Mouse (Mus musculus) urinary bladder, postnatal 36 days (tissue): ENCODE results near the gene Rrp1.
A peak's percentile ranks its signal among the peaks of the same experiment; 100 is the strongest.
"Not testable (repeated sequence)": the region's sequence is repeated elsewhere in the genome, so short reads cannot be mapped to it uniquely, and the experiment has no call there.

Source experiments
- DNase-seq, 2 experiments: peaks; one replicate each; pipeline ENCODE4 v3.0.0; 2022; ENCODE audit warnings: low spot score in 2 of 2, mixed read lengths in 1 of 2

Rrp1 gene

DNA sequence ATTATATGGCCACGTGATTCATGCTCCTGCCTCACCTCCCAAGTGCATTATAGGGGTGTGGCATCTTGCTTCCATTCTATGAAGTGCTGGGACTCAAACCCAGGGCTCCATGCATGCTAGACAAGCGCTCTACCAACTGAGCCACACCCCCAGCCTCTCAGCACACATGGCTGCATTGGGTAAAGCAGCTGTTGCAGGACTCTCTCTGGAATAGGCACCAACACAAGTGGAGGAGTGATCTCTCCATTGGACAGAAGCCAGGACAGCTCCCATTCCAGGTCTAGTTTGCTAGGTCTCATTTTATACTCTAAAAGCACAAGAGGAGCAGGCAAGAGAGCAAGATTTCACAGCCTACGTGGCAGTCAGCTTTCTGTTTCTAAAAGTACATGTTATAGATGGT is 29.3 kb downstream of the Rrp1 start:
- no peak for DNase-seq

DNA sequence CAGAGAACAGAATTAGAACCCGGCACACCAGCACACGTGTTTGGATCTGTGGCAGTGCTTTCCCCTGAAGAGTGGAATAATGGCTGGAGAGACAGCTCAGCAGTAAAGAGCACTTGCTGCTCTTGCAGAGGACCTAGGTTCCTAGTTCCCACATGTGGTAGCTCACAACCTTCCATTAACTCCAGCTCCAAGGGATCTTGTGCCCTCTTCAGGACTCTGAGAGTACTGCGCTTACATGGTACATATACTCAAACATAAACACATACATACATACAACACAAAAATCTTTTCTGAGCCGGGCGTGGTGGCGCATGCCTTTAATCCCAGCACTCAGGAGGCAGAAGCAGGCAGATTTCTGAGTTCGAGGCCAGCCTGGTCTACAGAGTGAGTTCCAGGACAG is 34.3 kb downstream of the Rrp1 start:
- no peak for DNase-seq

DNA sequence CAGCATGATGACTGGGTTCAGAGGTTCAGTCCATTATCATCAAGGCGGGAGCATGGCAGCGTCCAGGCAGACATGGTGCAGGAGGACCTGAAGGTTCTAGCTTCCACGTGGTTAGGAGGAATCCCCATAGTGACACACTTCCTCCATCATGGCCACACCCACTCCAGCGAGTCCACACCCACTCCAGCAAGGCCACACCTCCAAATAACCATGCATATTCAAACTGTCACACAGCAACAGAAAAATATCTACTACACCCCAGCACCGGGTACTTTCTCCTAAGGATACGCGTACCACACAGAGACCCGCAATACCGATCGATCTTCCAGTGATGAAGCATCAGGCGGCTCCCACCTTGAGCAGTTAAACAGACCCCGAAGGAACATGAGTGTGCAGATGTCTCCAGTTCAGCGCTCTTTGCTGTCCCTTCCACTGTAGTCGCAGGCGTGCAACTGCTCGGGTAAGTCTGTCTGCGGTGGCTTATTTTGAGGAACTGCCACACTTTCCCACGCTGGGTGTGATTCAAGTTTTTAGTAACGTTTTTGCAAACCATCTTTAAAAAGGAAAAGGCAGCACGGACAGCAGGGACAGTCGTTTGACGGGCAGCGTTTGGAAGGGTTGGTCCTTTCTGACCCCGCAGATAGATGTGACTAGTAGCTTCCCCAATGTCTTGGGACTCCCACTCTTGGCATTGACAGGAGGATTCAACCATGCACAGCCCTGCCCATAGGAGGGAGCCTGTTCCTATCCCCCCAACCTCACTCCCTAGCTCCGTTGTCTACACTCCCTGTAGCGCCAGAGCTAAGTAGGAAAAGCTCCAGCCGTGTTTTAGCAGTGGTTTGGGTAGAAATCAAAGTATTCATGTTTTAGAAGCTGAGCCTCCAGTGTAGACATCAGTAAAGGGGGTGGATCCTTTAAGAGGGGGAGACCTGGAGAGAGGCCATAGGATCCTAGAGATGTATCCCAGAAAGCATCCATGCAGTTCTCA is 39.9 kb downstream of the Rrp1 start:
- DNase-seq: no peak

DNA sequence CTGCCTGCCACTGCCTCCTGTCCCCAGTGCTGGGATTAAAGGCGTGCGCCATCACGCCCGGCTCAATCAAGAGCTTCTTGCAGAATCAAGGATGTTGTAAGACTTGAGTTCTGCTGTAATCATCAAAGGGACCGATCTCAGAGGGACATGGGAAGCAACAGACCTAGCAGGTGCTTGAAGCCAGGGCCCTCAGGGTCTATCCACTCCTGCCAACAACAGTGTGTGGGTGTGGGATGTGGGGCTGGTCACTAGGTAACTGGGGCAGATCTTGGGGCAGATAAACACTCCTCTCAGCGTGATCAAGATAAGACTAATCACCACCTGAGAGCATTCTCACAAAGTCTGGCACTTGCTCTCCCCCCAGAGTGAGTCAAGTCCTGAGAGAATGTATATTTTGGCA is 41.1 kb downstream of the Rrp1 start:
- DNase-seq: no peak

DNA sequence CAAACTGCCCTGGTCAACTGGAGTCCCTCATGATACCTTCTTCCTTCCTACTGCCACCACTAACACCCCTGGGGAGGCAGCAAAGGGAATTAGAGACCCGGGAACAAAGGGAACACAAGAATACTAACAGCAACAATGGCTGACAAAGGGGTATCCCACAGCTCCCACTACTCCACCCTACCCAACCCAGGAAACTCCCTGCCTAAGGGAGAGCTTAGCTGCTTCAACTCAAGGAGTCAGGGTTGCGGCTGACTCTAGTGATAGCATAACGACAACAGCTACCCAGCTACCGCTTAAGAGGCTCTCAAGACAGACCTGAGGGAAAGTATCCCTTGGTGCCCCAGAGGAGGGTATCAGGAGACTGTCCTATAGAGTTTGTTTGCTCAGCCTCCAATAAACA is 45.3 kb downstream of the Rrp1 start:
- no peak for DNase-seq

DNA sequence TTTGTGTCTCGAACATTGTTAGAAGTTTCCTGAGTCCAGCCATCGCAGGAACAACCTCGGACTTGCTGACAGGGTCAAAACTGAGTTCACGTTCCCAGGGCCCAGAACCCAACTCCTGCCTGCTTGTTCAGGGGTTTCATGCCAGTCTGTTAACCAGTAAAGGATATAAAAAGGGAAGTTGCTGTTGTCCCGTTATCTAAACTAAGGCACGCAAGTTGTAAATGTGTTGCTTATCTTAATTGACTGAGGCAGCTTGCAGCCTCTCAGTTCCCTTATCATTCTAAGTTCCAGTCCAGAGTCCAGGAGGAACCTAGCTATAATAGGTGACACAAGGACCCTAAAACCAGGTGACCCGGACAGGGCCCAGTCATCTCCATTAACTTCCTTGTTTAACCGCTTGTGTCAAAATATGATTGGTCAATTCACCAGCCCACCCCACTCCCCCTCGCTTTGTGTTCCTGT is 46.0 kb downstream of the Rrp1 start:
- no peak for DNase-seq

DNA sequence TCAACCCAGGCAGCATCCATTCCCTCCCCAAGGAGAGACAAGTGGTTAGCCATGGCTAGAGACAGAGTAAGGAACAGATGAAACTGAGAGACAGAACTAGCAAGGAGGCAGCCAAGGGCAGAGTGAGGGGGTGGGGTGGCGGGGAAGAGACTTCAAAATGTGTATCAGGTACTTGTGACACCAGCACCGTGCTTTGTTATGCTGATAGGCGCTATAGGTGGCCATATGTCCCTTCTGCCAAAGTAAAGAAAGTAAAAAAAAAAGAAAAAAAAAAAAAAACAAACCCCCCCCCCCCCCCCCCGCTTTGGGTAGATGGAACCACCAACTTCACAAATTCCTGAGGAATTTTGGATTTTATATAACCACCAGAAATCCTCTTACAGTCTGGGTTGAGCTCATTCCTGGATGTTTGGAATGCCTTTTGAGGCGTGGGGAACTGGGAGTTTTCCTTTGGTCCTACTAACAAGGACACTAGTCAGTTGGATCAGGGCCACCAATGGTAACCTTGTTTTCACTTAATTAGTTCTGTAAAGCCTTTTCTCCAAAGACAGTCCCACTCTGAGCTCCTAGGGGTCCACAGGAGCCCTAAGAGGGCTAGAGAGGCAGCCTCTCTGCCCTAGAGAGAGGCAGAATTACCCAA is 46.5 kb downstream of the Rrp1 start:
- no peak for DNase-seq

DNA sequence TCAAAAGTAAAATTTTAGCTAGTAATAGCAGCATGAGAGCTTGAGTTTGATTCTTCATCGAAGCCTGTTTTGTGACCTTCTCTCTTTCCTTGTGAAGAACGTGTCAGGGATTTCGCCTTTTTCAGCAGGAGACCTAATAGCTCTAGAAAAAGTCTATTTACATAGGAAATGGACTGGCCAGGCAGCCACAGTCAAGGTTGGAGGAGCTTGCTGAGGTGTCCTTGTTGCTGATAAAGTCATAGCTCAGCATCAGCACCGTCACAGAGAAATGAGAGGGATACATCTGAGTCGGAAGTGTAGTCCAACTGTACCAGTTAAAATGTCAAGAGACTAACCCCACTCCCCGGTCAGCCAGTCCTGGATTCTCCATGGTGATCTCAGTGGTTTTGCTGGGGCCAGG is 47.3 kb downstream of the Rrp1 start:
- DNase-seq: no peak

DNA sequence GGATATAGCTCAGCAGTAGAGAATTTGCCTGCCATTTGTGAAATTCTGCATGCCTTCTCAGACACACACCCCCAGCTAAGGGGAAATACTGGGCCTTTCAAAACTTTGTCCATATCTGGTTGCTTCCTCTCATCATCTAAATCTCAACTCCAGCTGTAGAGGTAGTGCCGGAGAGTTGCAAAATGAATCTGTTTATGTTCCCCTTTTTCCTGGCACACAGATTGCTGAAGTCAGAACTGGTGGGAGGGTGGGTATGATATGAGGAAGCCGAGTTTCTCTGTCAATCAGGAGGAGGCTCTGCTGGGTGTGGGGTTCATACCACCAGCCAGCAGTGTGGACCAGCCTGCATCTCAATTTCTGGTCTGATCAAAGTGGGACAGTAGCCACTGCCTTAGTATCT is 48.7 kb downstream of the Rrp1 start:
- no peak for DNase-seq

DNA sequence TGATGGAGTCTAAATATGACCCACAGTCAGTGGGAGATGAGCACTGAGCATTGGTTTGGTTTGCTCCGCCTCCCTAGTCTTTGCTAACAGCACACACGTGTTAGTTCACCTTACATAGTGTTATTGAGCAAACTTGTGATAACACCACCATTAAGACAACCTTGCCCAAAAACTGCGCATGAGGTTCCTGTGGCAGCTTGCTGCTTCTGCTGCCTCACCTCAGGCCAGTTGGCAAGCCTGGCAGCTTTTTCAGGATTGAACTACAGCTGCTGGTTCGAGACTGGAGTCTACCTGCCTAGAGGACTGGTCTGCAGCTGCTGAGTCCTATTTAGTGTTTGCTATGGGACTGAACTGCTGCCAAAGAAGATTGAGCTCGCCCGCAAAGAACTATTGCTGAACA is 49.5 kb downstream of the Rrp1 start:
- no peak for DNase-seq

DNA sequence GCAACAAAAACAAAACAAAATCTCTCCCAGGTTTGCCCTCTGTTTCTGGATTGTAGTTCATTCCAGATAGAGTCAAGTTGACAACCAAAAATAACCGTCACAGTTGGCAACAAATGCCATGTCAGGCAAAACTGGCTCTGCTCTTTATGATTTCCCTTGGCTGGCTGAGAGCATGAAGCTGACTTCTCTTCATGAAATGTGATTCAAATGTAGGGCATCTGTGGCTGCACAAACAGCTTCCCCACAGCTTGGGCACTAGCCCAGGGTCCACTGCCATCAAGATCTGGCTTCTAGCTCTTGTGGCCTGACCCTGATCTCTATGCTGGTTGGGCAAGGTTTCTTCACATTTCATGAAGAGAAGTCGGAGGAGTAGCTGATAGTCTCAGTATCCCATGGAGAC is 50.9 kb downstream of the Rrp1 start:
- DNase-seq: no peak

DNA sequence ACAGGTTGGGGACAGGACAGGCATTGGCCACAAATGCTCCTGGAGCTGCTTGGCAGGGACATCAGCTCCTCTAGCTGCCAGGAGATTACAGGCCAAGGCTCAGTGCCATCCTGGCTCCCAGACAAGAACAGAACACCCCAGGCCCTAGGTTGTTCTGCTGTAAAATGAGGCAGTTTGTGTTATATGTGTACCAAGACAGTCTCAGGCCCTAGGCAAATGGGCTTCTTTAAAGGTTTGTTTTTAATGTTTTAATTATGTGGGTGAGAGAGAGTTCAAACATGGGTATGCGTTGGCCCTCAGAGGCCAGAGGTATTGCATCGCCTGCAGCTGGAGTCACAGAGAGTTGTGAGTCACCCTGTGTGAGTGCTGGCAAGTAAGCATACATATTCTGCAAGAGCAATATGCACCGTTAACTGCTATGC is 52.5 kb downstream of the Rrp1 start:
- no peak for DNase-seq

DNA sequence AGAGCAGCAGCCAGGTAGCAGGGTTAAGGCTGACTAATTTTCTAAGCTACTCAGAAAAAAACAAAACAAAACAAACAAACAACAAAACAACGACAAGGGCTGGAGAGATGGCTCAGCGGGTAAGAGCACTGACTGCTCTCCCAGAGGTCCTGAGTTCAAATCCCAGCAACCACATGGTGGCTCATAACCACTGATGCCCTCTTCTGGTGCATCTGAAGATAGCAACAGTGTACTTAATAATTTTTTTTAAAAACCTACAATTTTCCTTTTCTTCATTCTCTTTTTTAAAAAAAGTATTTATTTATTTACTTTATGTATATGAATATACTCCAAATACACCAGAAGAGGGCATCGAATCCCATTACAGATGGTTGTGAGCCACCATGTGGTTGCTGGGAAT is 53.8 kb downstream of the Rrp1 start:
- not testable (repeated sequence) for DNase-seq

DNA sequence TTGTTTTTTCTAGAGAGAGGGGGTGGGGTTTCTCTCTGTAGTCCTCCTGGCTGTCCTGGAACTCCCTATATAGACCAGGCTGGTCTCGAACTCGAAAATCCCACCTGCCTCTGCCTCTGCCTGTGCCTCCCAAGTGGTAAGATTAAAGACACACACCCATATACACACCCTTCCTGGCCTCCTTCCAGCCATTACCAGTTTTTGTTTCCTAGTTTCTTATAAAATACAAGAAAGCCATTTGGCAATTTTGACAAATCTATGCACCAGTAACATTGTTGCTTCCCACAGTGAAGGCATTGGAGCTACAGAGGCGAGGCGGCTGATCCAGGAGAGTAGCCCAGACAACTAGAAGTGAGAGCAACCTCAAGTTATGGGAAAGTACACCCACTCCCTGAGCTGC is 54.6 kb downstream of the Rrp1 start:
- no peak for DNase-seq

DNA sequence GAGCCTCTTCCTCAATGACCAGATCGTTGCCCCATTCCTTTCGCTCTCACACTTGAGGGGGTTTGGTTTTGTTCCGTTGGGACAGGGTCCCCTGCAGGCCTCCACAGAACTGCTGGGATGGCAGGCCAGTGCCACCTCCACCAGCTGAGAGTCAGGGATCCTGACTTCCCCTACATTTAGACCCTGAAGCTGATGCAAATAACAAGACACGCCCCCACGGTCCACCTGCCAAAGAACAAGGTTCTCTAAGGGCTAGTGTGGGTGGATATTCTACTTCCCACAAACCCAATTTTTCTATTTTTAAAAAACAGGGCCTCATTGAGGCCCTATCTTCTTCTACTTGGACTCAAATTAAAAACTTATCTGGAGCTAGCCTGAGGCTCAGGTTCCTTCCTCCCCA is 55.1 kb downstream of the Rrp1 start:
- no peak for DNase-seq

DNA sequence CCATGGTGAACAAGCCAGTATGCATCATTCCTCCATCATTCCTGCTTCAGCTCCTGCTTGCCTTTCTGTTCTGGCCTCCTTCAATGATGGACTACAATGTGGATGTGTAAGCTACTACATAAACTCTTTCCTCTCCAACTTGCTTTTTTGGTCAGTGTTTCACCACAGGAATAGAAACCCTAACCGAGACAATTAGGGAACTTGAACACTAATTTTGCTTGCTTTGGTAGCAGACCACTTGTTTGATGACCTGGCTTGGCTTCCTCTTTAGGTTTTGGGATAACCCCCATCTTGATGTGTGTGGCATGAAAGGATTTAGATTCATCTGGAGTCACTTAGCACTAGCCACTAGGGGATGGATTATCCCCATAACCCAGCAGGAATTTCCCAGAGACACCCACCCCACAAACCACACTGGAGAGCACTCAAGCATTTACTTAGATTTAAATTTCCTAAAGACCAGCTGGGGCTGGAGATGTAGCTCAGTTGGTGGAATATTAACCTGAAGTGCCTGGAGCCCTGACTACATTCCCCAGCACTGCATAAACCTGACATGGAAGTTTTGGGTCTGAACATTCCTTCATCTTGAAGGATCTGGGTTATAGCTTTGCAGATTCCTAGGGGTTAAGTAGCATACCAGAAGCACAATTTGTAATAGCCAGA is 56.8 kb downstream of the Rrp1 start:
- no peak for DNase-seq

DNA sequence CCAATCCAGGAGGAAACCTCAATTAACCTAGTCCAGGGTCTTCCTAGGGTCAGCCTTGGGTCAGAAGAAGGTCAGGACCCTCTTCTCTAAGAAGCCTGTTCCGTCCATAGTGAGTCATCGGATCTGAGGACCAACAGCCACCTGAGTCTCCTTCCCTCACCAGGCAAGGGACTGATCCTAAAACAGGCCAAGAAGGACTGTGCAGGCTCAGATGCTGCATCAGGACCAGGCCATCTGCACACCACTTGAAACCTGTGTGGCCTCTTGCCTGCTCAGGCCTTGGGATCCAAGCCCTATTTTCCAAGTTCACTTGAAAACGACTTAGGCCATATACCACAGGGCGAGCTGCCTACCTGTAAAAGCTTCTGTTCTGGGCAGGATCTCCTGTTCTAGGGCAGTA is 59.6 kb downstream of the Rrp1 start:
- DNase-seq: no peak

DNA sequence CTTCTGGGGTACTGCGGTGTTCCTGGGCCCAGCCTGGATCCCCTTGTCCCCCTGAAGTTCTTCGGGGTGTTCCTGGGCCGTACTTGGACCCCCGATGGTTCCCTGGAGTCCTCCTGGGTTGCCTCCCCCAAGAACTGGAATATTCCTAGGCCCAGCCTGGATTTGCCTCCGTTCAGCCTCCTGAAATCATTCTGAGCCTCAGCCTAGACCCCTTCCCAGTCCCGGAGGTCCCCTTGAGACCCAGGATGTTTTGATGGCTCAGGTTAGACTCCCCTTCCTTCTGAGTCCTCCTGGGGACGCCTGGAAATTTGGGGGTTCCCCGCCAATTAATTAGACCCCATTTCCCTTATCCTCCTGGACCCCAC is 60.2 kb downstream of the Rrp1 start:
- no peak for DNase-seq

DNA sequence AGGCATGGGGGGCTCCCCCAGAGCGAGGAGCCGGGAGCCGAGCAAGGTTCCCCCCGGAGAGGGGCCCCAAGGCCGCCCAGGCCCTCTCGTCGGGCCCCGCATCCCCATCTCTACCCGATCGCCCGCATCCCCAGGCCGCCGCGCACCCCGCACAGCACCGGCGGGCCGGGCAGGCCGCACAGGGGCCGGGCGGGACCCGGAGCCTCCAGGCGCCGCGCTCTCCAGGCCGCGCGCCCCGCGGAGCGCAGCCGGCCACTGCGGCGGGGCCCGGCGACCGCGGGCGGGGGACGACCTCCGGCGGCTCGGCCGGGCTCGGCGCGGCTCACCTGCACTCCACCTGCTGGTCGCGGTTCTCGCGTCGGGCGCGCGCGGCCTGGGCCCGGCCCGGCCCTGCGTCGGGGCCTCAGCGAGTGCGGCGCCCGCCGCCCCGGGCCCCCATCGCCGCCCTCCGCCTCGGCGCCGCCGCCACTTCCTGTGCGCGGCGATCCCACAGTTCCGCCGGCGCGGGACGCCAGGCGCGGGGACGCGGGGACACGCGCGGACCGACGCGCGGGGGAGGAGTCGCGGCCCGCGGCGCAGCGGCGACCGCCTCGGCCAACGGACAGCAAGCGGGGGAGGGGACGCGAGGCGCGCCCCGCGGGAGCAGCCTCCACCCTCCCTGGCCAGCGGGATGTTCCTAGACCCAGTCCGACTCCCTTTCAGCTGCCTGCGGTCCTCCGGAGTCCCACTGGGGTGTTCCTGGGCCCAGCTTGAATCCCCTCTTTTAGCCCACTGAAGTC is 60.8 kb downstream of the Rrp1 start, which contains the start of gene Agpat3:
TSS of gene Agpat3 (minus strand) at position 603 of the 779 bp plus-strand sequence.
- peak; percentile 43 to 57 for DNase-seq

DNA sequence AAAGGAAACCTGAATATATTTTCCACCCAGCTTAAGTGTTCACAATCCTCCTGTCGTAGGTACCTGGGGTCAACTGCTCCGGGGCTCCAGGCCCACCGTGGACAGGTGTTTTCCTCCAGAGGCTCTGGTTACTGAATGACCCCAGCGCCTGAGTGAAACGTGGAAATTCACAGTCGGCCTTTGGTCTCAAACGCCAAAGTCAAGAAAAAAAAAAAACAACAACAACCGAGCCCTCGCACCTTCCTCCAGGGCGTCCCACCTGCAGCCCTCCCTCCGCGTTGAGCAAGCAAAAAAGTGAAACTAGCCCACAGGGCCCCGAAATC is 61.3 kb downstream of the Rrp1 start:
- no peak for DNase-seq

DNA sequence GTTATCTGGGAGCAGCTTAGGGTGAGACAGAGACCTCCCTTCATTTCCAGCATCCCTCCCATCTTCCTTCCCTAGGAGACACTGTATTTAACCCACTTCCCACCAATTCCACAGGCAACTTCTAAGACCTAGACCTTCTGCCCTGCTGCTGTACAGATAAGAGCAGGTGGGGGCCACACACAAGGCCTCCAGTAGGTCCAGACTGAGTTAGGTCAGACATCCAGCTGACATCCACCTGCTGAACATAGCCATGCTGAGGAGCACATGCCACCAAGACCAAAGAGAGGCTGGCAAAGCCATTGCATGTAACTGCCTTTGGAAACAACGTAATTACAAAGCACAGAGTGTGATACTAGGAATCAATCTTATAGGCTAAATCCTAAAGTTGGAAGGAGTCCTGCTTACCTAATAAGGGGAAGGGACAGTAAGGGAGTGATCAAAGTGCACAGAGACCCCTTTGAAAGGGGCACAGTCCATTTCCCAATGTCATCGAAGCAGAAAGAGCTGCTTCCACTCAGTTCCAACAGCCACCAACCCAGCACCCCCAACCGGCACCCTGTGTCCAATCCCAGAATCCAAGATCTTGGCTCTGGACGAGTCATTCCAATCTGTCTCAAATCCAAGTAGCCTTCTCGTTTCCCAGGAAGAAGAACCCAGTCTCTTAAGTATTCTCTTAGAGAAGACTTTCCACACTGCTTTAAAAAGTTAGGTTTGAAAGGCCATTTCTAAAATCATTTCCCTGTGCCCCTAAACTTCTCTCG is 61.9 kb downstream of the Rrp1 start:
- DNase-seq: no peak
